Mouse (Mus musculus) embryonic fibroblast, embryonic 13.5 days (primary cell): ENCODE measurements around the gene Rnf181. TPM values are rescaled to one million over a fixed set of nuclear protein-coding genes. Genes with fewer than 3 reads are reported as not detected.
A peak's percentile ranks its signal among the peaks of the same experiment; 100 is the strongest.

ENCODE experiments used
- H3K27ac ChIP-seq: 2 replicates; pipeline ENCODE4 v1.5.1; 2012; ENCODE audit warnings: low read length, control low read depth, inconsistent platforms; ENCODE audit not compliant: insufficient read depth
- H3K4me1 ChIP-seq: 2 replicates; pipeline ENCODE4 v1.6.1; 2011; ENCODE audit warnings: low read length; ENCODE audit not compliant: control insufficient read depth, insufficient read depth
- H3K4me3 ChIP-seq: 2 replicates; pipeline ENCODE4 v1.5.1; 2011; ENCODE audit warnings: mild to moderate bottlenecking, control low read depth, low read length; ENCODE audit not compliant: insufficient read depth
- CTCF ChIP-seq: IDR thresholded peaks from 2 replicates; pipeline ENCODE4 v1.5.1; 2011; ENCODE audit warnings: mild to moderate bottlenecking, control low read depth, low read length, moderate library complexity, borderline replicate concordance; ENCODE audit not compliant: insufficient read depth
- POLR2A ChIP-seq: IDR thresholded peaks from 2 replicates; pipeline ENCODE4 v1.6.1; 2011; ENCODE audit warnings: low read depth, mild to moderate bottlenecking, control low read depth, low read length, moderate library complexity
- polyA plus RNA-seq: library from polyadenylated mRNA; stranded (reverse); fragments of >200 nt; gene quantifications from 2 replicates; pipeline ENCODE4 v1.2.4, GENCODE M21; 2011; ENCODE audit warnings: low read depth; ENCODE audit not compliant: missing spikeins, insufficient read length

The Rnf181 gene
- polyA plus RNA-seq, 1 experiment: 80.0 TPM

DNA sequence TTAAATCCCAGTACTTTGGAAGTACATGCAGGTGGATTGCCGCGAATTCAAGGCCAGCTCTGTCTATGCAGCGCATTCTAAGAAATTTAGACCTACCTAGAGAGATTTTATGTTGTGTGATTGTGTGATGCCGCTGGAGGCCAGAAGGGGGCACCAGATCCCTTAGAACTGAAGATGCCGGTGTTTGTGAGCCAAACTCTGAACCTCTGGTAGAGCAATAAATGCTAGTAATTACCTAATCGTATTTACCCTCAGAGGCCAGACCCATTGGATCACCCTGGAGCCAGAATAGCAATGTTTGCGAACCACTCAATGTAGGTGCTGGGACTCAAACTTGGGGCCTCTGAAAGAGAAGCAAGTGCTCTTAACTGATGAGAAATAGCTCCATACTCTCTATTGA lies 35.1 kb upstream of the Rnf181 start:
- TF ChIP-seq POLR2A (no peak), CTCF (peak; percentile 61; the same call in 1 of the 2 replicates)
- Histone ChIP-seq H3K4me3 (no peak overlapping the region), H3K4me1 (no peaks in the 10 kb centered on the region), H3K27ac (no peak overlapping the region)

GRCm38 (mm10) chr6:72399967-72400366 lies 33.2 kb upstream of the Rnf181 start:
- TF ChIP-seq CTCF: no peak
- TF ChIP-seq POLR2A: no peak
- Histone ChIP-seq H3K4me3 (no peak overlapping the region), H3K4me1 (no peaks in the 10 kb centered on the region), H3K27ac (no peak overlapping the region)

- Histone ChIP-seq H3K27ac (no peak overlapping the region), H3K4me3 (no peak overlapping the region), H3K4me1 (no peaks in the 10 kb centered on the region)
- TF ChIP-seq POLR2A: no peak
- TF ChIP-seq CTCF: no peak
These were observed 30.1 kb upstream of the Rnf181 start for GRCm38 (mm10) chr6:72396837-72397251.

- no peak overlapping the region for H3K4me3 ChIP-seq
- no peak overlapping the region for H3K27ac ChIP-seq
- H3K4me1 ChIP-seq: no peaks in the 10 kb centered on the region
- TF ChIP-seq POLR2A: no peak
- TF ChIP-seq CTCF: no peak
These were observed 25.6 kb upstream of the Rnf181 start for GRCm38 (mm10) chr6:72392341-72392740.

DNA sequence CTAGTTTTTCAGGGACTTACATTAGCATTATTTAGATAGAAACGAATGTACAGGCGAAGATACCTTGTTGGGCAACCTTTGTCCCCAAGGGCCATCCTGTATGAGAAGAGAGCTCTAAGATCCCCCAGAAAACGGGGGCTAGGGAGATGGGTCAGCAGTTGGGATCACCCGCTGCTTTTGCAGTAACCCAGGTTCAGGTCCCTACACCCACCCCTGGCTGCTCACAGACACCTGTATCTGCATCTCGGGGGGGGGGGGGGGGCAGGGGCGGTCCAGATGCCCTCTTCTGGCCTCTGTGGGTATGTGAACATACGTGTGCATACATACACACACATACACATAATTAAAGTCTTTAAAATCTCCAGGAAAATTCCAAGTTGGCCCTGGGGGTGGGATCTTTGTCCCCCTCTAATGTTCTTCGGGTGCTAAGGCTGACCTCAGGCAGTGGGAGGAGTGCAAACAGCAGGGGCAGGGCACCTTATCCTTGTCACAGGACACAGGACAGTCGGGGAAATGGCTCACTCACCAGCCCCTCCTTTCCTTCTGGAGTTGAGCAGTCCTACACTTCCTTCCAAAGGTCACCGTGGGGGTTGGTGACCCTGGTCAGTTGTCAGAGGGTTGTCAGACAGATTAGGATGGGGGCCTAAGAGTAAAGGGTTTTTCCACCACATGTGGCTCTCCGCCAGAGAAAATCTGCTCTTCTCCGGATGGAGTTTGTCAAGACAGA lies 24.2 kb upstream of the Rnf181 start:
- no peak for TF ChIP-seq POLR2A
- TF ChIP-seq CTCF: no peak
- peak overlapping the region; percentile 69; the same call in 1 of the 2 replicates for H3K4me3 ChIP-seq
- H3K27ac ChIP-seq: peak overlapping the region; percentile 84
- no peaks in the 10 kb centered on the region for H3K4me1 ChIP-seq

- peak within 1 kb of the TSS; percentile 84 for H3K27ac ChIP-seq
- peak within 1 kb of the TSS; percentile 69 for H3K4me3 ChIP-seq
- TF ChIP-seq POLR2A: peak; percentile 72
- TF ChIP-seq CTCF: no peak
- no peaks in the 10 kb centered on the region for H3K4me1 ChIP-seq
These were observed 23.4 kb upstream of the Rnf181 start, which contains the start of gene Vamp8 for GRCm38 (mm10) chr6:72389941-72390771. TSS of gene Vamp8 (minus strand) at chr6:72390703.

DNA sequence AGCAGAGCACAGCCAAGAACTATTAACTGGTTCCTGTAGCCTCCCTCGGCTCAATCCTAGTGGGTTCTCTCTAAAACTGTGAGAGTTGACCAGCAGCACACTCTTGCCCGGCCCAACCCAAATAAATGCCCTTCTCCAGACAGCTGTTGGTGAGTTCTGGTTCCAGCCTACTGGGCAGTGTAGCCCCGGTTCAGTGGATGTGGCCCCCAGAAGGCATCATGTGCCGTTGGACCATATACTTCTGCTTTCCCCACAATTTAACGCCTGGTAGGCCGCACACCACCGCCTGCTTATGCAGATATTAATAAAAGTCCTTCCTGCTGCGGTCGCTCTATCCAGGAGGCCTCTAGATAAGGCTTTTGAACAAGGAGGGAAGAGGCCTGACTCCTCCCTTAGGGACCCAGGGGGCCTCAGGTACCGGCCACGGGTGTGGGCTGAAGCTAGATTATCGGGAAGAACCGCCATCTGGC lies 22.8 kb upstream of the Rnf181 start:
- TF ChIP-seq POLR2A: no peak
- TF ChIP-seq CTCF: no peak
- peak overlapping the region; percentile 84 for H3K27ac ChIP-seq
- peak overlapping the region; percentile 69 for H3K4me3 ChIP-seq
- no peaks in the 10 kb centered on the region for H3K4me1 ChIP-seq

DNA sequence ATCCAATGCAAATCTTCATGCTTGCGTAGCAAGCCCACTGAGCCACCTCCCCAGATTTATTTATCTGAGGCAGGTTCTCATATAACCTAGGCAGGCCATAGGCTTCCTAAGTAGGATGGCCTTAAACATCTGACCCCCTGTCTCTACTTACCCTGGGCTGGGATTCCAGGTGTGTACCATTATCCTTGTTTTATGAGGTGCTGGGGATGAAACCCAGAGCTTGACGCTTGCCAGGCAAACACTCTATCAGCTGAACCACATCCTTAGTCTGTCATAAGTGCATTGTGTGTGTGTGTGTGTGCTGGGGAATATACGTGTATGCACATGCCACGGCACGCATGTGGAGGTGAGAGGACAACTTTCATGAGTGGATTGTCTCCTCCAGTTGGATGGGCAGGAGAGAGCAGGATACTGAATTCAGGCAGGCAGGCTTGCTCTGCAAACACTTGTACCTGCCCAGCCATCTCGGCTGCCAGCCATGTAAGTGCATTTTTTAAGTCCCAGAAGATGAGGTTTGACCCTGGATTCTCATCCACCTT lies 22.1 kb upstream of the Rnf181 start:
- H3K4me3 ChIP-seq: no peak overlapping the region
- H3K27ac ChIP-seq: no peak overlapping the region
- H3K4me1 ChIP-seq: no peaks in the 10 kb centered on the region
- TF ChIP-seq POLR2A (no peak), CTCF (no peak)

DNA sequence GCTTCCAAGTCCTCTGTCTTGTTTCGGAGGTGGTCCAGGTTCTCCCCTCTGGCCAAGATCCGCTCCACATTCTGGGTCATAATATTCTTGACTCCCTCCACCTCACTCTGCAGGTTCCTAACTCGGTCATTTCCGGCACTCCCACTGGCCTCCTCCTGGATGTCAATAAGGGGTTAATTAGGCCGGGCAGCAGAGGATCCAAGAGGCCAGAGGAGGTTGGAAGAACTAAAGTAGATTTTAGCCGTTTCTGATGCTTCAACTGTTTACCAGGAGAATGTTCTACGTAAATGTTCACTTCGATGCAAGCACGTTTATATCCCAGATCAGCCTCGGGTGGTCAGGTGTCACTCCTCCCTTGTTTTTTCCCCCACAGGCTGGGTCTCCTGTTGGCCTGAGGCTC lies 21.5 kb upstream of the Rnf181 start:
- H3K4me1 ChIP-seq: no peaks in the 10 kb centered on the region
- no peak overlapping the region for H3K4me3 ChIP-seq
- H3K27ac ChIP-seq: no peak overlapping the region
- no peak for TF ChIP-seq CTCF
- TF ChIP-seq POLR2A: no peak

DNA sequence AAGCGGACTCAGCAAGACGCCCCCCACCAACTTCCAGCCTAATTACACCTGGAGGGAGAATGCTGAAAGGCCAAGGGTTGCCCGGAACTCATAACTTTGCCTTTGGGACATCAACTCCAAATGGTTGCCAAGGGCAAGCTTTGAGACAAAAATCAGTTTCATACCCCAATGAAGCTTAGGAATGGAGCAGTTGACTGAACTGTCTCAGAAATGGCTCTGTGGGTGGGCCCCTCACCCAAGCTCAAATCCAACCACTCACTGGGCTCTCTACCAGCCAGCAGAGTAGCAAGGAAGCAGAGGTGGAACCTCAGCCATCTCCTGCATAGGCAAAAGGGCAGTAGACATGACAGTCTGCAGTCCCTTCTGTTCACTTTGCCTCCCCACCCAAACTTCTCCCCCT lies 21.1 kb upstream of the Rnf181 start:
- no peak overlapping the region for H3K27ac ChIP-seq

More for the DNA sequence above, 21.1 kb upstream of the Rnf181 start:
- Histone ChIP-seq H3K4me3 (no peak overlapping the region), H3K4me1 (no peaks in the 10 kb centered on the region)
- TF ChIP-seq POLR2A (no peak), CTCF (no peak)
